Mouse (Mus musculus) C2C12 (cell line): Measurements from ENCODE around the gene Klk1b4. TPM values are rescaled to one million over a fixed set of nuclear protein-coding genes. Genes with fewer than 3 reads are reported as not detected.

Experiments used
- H3K27me3 ChIP-seq: one replicate; pipeline ENCODE4 v1.6.1; 2011; ENCODE audit not compliant: control insufficient read depth, insufficient read depth, insufficient read length
- H3K36me3 ChIP-seq: one replicate; pipeline ENCODE4 v1.6.1; 2011; ENCODE audit not compliant: control insufficient read depth, insufficient read depth
- H3K4me3 ChIP-seq: one replicate; pipeline ENCODE4 v1.5.1; 2011; ENCODE audit warnings: mild to moderate bottlenecking, control low read depth; ENCODE audit not compliant: poor library complexity, insufficient read depth, severe bottlenecking
- H3K79me2 ChIP-seq: one replicate; pipeline ENCODE4 v1.6.1; 2011; ENCODE audit not compliant: control insufficient read depth, insufficient read depth
- H3K79me3 ChIP-seq: one replicate; pipeline ENCODE4 v1.6.1; 2011; ENCODE audit warnings: low read depth, control low read depth
- H3ac ChIP-seq: one replicate; pipeline ENCODE3; 2011; ENCODE audit warnings: low read depth; ENCODE audit not compliant: control insufficient read depth, insufficient read length
- CEBPB ChIP-seq: IDR thresholded peaks from one replicate; pipeline ENCODE4 v1.6.1; 2011; ENCODE audit warnings: low read depth, mild to moderate bottlenecking, control low read depth, moderate library complexity
- CTCF ChIP-seq: IDR thresholded peaks from one replicate; pipeline ENCODE4 v1.5.1; 2011; ENCODE audit not compliant: control insufficient read depth, insufficient read depth, insufficient read length
- FOSL1 ChIP-seq: IDR thresholded peaks from one replicate; pipeline ENCODE4 v1.8.0; 2011; ENCODE audit warnings: mild to moderate bottlenecking, low read length; ENCODE audit not compliant: poor library complexity, insufficient read depth, severe bottlenecking
- MAX ChIP-seq: IDR thresholded peaks from one replicate; pipeline ENCODE4 v1.6.1; 2011; ENCODE audit warnings: mild to moderate bottlenecking, control low read depth
- MYOD1 ChIP-seq: IDR thresholded peaks from one replicate; pipeline ENCODE4 v1.6.1; 2011; ENCODE audit warnings: low read depth; ENCODE audit not compliant: control insufficient read depth, insufficient read length
- MYOG ChIP-seq: IDR thresholded peaks from one replicate; pipeline ENCODE4 v1.6.1; 2011; ENCODE audit not compliant: control insufficient read depth, insufficient read length; ENCODE audit errors: extremely low read depth
- USF1 ChIP-seq: IDR thresholded peaks from one replicate; pipeline ENCODE4 v1.6.1; 2011; ENCODE audit warnings: low read depth, mild to moderate bottlenecking, control low read depth, moderate library complexity
- polyA plus RNA-seq: library from polyadenylated mRNA; unstranded; fragments of >200 nt; fragmentation: generic; extraction: Trizol; gene quantifications from one replicate; pipeline ENCODE4 v1.2.1, GENCODE M21; 2012; ENCODE audit warnings: missing spikeins

The Klk1b4 gene
- polyA plus RNA-seq, 1 experiment: not detected

DNA sequence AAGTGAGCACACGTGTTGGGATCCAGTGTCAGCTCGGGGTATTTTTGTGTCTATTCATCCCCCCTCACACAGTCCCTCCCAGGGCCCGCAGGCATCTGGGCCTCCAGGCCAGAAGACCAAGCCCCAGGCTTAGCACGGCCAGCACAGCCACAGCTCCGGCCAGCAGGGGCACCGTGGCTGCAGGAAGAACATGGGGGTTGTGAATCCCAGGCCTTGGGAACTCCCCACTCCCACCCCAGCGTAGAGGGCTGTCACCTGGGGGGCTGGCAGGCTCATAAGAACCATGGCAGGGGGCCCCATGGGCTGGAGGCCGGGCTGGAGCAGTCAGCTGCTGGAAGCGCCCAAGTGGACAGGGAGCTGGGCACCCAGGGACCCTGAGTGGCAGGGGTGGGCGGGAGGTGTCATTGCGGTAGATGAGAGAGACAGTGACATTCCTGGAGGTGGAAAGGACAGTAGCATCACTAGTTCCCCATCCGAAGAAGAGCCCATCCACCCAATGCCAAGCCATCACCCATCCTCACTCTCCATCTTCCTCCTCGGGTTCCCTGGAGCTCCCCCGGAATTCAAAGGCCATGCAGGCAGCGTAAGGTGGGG, 45.9 kb downstream of the Klk1b4 start:
- H3ac ChIP-seq: no peak overlapping the region
- TF ChIP-seq USF1 (no peak), CTCF (no peak), MYOD1 (no peak)
- peaks cover 28% of the 10 kb centered on the region for H3K79me2 ChIP-seq
- peaks cover 10% of the 10 kb centered on the region for H3K79me3 ChIP-seq
- H3K4me3 ChIP-seq: no peak overlapping the region
- H3K36me3 ChIP-seq: peaks cover 34% of the 10 kb centered on the region
- H3K27me3 ChIP-seq: no peaks in the 10 kb centered on the region

DNA sequence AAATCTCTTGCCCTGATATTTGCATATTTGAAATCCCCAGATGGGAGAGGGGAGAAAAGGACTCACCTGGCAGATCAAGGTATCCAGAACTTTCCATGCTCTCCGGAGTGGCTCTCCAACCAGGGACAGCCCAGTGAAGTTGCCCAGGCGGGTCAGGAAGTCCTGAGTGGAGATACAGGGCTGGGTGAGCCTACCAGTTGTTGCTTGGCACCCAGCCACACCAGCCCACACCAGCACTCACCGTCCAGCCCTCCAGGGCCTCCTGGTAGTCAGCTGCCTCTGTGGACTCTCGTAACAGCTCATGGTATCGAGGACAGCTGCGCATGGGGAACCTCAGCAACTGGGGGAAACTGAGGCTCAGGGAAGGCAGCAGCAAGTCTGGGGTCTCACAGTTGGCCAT, 47.7 kb downstream of the Klk1b4 start:
- no peak overlapping the region for H3ac ChIP-seq
- no peaks in the 10 kb centered on the region for H3K27me3 ChIP-seq
- H3K79me2 ChIP-seq: peaks cover 10% of the 10 kb centered on the region
- no peak overlapping the region for H3K4me3 ChIP-seq
- H3K79me3 ChIP-seq: no peaks in the 10 kb centered on the region
- TF ChIP-seq USF1: no peak
- no peak for TF ChIP-seq MAX
- TF ChIP-seq MYOD1: no peak
- no peak for TF ChIP-seq CTCF
- no peak for TF ChIP-seq FOSL1
- no peak for TF ChIP-seq CEBPB
- no peak for TF ChIP-seq MYOG
- peaks cover 15% of the 10 kb centered on the region for H3K36me3 ChIP-seq

DNA sequence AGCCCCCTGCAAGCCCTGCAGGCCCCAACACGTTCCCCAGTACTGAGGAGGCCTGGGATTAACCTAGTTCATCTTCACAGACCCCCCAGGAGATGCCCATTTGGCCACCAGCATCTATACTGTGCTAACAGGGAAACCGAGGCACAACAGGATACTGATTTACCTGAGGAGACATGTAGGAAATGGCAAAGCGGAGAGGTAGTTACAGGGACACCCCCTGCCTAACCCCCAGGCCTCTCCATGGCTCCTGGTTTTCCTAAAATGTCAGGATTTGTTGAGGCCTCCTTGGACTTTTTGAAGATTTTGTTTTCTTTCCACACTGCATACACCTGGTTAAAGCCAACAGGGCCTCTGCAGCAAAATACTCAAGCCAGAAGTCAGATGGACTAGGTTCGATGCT, 50.0 kb downstream of the Klk1b4 start, which contains the start of gene Acp4:
TSS of gene Acp4 (minus strand) at position 101 of the 400 bp plus-strand sequence.
- Histone ChIP-seq H3K79me2 (no peaks in the 10 kb centered on the region), H3K4me3 (no peak within 1 kb of the TSS), H3ac (no peak within 1 kb of the TSS), H3K79me3 (no peaks in the 10 kb centered on the region), H3K36me3 (peaks cover 6% of the 10 kb centered on the region), H3K27me3 (peaks cover 14% of the 10 kb centered on the region)
- TF ChIP-seq USF1: no peak
- no peak for TF ChIP-seq MYOG
- TF ChIP-seq MYOD1: no peak
- TF ChIP-seq CEBPB: no peak
- no peak for TF ChIP-seq MAX

DNA sequence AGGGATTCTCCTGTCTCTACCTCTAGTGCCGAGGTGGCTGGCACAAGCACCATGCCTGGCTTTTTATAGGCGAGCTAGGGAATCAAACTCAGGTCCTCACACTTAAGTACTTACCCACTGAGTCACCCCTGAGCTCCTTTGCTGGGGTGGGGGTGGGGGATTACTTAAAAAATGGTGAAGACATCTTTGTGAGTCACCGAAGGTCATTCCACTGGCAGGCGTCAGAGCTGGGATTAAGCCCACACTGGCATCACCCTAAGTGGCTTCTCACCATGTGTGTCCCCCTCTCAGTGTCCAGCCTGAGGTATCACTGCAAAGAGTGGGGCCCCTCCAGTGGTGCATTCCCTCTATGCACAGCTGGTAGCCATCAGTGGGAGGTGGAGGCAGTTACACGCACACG, 53.2 kb downstream of the Klk1b4 start:
- TF ChIP-seq FOSL1: no peak
- no peak for TF ChIP-seq CTCF
- no peak for TF ChIP-seq CEBPB
- no peak for TF ChIP-seq MYOD1
- no peak for TF ChIP-seq USF1
- TF ChIP-seq MAX: no peak
- no peak for TF ChIP-seq MYOG
- no peaks in the 10 kb centered on the region for H3K79me3 ChIP-seq
- H3K79me2 ChIP-seq: no peaks in the 10 kb centered on the region
- no peaks in the 10 kb centered on the region for H3K36me3 ChIP-seq
- H3ac ChIP-seq: no peak overlapping the region
- H3K27me3 ChIP-seq: peaks cover 19% of the 10 kb centered on the region
- no peak overlapping the region for H3K4me3 ChIP-seq

DNA sequence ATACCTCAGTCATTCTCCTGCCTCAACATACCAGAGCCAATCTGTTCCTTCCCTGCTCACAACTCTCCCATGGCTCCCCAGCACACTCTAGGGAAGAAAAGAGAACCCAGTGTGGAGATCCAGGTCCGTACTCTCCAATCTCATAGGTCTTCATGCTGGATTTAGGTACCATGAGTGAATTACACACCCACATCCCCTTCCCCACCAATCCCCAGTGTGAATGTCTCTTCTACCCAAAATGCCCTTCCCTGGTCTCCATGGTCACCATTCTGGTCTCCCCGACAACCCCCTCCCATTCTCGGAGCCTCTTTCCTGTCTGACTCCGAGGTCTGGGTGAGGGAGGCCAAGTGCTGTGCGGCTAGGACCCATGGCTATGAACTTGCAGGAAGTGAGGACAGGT, 53.9 kb downstream of the Klk1b4 start, which contains the start of gene Gm15517:
TSS of gene Gm15517 (plus strand) at position 301 of the 400 bp plus-strand sequence.
- Histone ChIP-seq H3ac (no peak within 1 kb of the TSS), H3K79me3 (no peaks in the 10 kb centered on the region), H3K27me3 (peaks cover 19% of the 10 kb centered on the region), H3K36me3 (no peaks in the 10 kb centered on the region), H3K79me2 (no peaks in the 10 kb centered on the region), H3K4me3 (no peak within 1 kb of the TSS)
- no peak for TF ChIP-seq CEBPB
- no peak for TF ChIP-seq USF1
- no peak for TF ChIP-seq CTCF
- TF ChIP-seq MAX: no peak
- no peak for TF ChIP-seq FOSL1
- TF ChIP-seq MYOG: no peak
- TF ChIP-seq MYOD1: no peak

Other genes starting within 250 kb of the Klk1b4 start
- not detected for gene Klk1b1, start 240.7 kb upstream of the Klk1b4 start, polyA plus RNA-seq
- gene Klk1b9, start 231.4 kb upstream of the Klk1b4 start, polyA plus RNA-seq: not detected
- gene Klk1b11, start 211.6 kb upstream of the Klk1b4 start, polyA plus RNA-seq: not detected
- not detected for gene Klk1b26, start 195.3 kb upstream of the Klk1b4 start, polyA plus RNA-seq
- gene Klk1b27, start 155.1 kb upstream of the Klk1b4 start, polyA plus RNA-seq: not detected
- gene Klk1b21, start 105.1 kb upstream of the Klk1b4 start, polyA plus RNA-seq: not detected
- 0.19 TPM for gene Klk1b22, start 94.8 kb upstream of the Klk1b4 start, polyA plus RNA-seq
- not detected for gene Klk1b16, start 70.7 kb upstream of the Klk1b4 start, polyA plus RNA-seq
- gene Klk1b24, start 19.2 kb upstream of the Klk1b4 start, polyA plus RNA-seq: not detected
- not detected for gene Klk1b3, start 9.2 kb upstream of the Klk1b4 start, polyA plus RNA-seq
- gene Klk1b5, start 8.5 kb downstream of the Klk1b4 start, polyA plus RNA-seq: not detected
- not detected for gene Klk1, start 17.9 kb downstream of the Klk1b4 start, polyA plus RNA-seq
- gene Gm36864, start 28.7 kb downstream of the Klk1b4 start, polyA plus RNA-seq: 0.06 TPM
- gene 1700028J19Rik, start 39.3 kb downstream of the Klk1b4 start, polyA plus RNA-seq: 0.68 TPM
- 68.9 TPM for gene 2410002F23Rik, start 39.3 kb downstream of the Klk1b4 start, polyA plus RNA-seq
- not detected for gene Acp4, start 49.9 kb downstream of the Klk1b4 start, polyA plus RNA-seq
- gene Gm15517, start 54.0 kb downstream of the Klk1b4 start, polyA plus RNA-seq: not detected
- 0.30 TPM for gene Clec11a, start 99.5 kb downstream of the Klk1b4 start, polyA plus RNA-seq
- gene Shank1, start 102.8 kb downstream of the Klk1b4 start, polyA plus RNA-seq: under 0.01 TPM
- gene Syt3, start 176.7 kb downstream of the Klk1b4 start, polyA plus RNA-seq: not detected
- gene 1700008O03Rik, start 178.4 kb downstream of the Klk1b4 start, polyA plus RNA-seq: 0.11 TPM
- gene Lrrc4b, start 221.6 kb downstream of the Klk1b4 start, polyA plus RNA-seq: not detected